Mouse (Mus musculus) hindbrain, embryonic 16.5 days (tissue): ENCODE results near the gene Slu7. TPM values are rescaled to one million over a fixed set of nuclear protein-coding genes. Genes with fewer than 3 reads are reported as not detected.

ENCODE experiments used
- ATAC-seq: fragments of 200-750 bp; cut with Nextera tagmentation; 2 replicates; pipeline ENCODE4 v1.8.0; 2017; ENCODE audit warnings: moderate TSS enrichment, moderate library complexity
- H3K27ac ChIP-seq: fragments of 300-500 bp; sonication (generic); 2 replicates; pipeline ENCODE4 v1.5.1; 2014; ENCODE audit warnings: low read depth, mild to moderate bottlenecking, control low read depth, low read length, moderate library complexity
- H3K27me3 ChIP-seq: fragments of 300-500 bp; sonication (generic); replicated peaks from 2 replicates; pipeline ENCODE4 v1.6.1; 2014; ENCODE audit warnings: low read length; ENCODE audit not compliant: control insufficient read depth, insufficient read depth
- H3K36me3 ChIP-seq: fragments of 300-500 bp; sonication (generic); 2 replicates; pipeline ENCODE4 v1.6.1; 2014; ENCODE audit warnings: mild to moderate bottlenecking, low read length, moderate library complexity, mixed read lengths; ENCODE audit not compliant: control insufficient read depth, insufficient read depth
- H3K4me1 ChIP-seq: fragments of 300-500 bp; sonication (generic); 2 replicates; pipeline ENCODE4 v1.6.1; 2014; ENCODE audit warnings: low read depth, low read length; ENCODE audit not compliant: control insufficient read depth, insufficient read depth
- H3K4me2 ChIP-seq: fragments of 300-500 bp; sonication (generic); 2 replicates; pipeline ENCODE4 v1.6.1; 2014; ENCODE audit warnings: mild to moderate bottlenecking, low read length, control low read depth, moderate library complexity
- H3K4me3 ChIP-seq: fragments of 300-500 bp; sonication (generic); 2 replicates; pipeline ENCODE4 v1.5.1; 2014; ENCODE audit warnings: mild to moderate bottlenecking, low read length, control low read depth, moderate library complexity
- H3K9ac ChIP-seq: fragments of 300-500 bp; sonication (generic); 2 replicates; pipeline ENCODE4 v1.6.1; 2014; ENCODE audit warnings: low read depth, mild to moderate bottlenecking, control low read depth, low read length, moderate library complexity
- H3K9me3 ChIP-seq: fragments of 300-500 bp; sonication (generic); 2 replicates; pipeline ENCODE4 v1.6.1; 2014; ENCODE audit warnings: mild to moderate bottlenecking, low read length, moderate library complexity; ENCODE audit not compliant: control insufficient read depth
- WGBS: fragments of 180-500 bp; shearing (Covaris S2); extraction: QIAGEN DNeasy Blood & Tissue Kit; methylation state at CpG from one replicate; pipeline ENCODE4 v1.1.7; 2014; 5-methylcytosine and 5-hydroxymethylcytosine counted together
- polyA plus RNA-seq: library from polyadenylated mRNA; unstranded; fragments of >200 nt; fragmentation: Nextera tagmentation; extraction: Ambion mirVana; gene quantifications from 2 replicates; pipeline ENCODE4 v1.2.1, GENCODE M21; 2015

The Slu7 gene
- polyA plus RNA-seq, 1 experiment from 2014 or later, result 55.2 TPM

DNA sequence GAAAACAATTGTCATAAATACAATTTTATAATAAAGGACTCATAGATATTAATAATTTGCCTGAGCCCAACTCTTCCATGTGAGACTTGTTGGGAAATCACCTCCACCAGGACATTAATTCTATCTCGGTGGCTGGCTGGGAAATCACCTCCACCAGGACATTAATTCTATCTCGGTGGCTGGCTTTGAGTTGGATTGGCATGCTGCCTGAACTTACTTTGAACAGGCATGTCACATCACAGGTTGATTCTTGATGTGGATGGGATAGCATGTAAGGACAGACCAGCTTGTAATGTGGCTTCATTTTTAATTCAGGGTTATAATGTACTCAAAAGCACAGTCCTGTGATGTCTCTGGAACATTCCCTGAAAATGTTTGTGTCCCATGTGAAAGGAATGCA is 16.4 kb downstream of the Slu7 start:
- no peak overlapping the region for H3K9ac ChIP-seq
- H3K4me2 ChIP-seq, result no peak overlapping the region
- H3K4me1 ChIP-seq, result no peaks in the 10 kb centered on the region
- no peaks in the 10 kb centered on the region for H3K9me3 ChIP-seq
- no peak overlapping the region for H3K27ac ChIP-seq
- peaks cover 22% of the 10 kb centered on the region for H3K36me3 ChIP-seq
- H3K4me3 ChIP-seq, result no peak overlapping the region
- ATAC-seq, result no peak
- no peaks in the 10 kb centered on the region for H3K27me3 ChIP-seq
- whole genome bisulfite sequencing, result 84% methylated on average over 2 of the region's 2 CpGs

DNA sequence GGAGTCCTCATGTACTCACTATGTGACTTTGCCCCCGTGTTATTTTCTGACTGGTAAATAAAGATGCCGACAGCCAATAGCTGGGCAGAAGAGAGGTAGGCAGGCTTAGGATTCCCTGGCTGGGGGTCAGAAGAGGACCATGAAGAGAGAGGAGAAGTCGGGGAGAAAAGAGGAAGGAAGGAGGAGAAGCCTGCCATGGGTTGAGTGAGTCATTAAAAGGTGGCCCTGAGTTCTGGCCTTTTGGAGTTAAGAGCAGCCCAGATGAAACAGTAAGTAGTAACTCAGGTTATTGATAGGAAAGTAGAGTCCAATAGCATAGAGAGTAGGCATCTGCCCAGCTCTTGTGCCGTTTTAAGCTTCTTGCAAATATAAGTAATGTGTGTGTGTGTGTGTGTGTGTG is 17.8 kb downstream of the Slu7 start:
- Histone ChIP-seq H3K4me2 (no peak overlapping the region), H3K36me3 (peaks cover 9% of the 10 kb centered on the region), H3K27me3 (no peaks in the 10 kb centered on the region), H3K9ac (no peak overlapping the region), H3K9me3 (no peaks in the 10 kb centered on the region), H3K27ac (no peak overlapping the region), H3K4me1 (no peaks in the 10 kb centered on the region), H3K4me3 (no peak overlapping the region)
- 75% methylated on average over 4 of the region's 4 CpGs for WGBS
- no peak for ATAC-seq

DNA sequence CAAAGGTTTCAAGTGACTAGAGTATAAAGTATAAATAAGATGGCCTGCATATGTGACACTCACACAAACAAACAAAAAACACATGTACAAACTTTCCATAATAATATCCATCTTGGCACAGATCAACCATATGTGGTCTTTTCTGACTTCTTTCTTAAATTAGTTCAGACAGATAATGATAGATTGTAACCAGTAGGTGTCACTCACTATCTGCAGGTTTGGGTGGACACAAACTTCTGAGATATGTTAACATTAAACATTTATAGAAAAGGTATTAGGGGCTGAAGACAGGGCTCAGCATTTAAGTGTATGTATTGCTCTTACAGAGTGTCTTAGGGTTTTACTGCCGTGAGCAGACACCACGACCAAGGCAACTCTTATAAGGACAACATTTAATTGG is 18.7 kb downstream of the Slu7 start:
- Histone ChIP-seq H3K36me3 (peaks cover 3% of the 10 kb centered on the region), H3K9me3 (no peaks in the 10 kb centered on the region), H3K27me3 (no peaks in the 10 kb centered on the region), H3K4me2 (no peak overlapping the region), H3K27ac (no peak overlapping the region), H3K9ac (no peak overlapping the region), H3K4me1 (no peaks in the 10 kb centered on the region), H3K4me3 (no peak overlapping the region)
- ATAC-seq, result no peak
- 73% methylated on average over 2 of the region's 2 CpGs for WGBS

DNA sequence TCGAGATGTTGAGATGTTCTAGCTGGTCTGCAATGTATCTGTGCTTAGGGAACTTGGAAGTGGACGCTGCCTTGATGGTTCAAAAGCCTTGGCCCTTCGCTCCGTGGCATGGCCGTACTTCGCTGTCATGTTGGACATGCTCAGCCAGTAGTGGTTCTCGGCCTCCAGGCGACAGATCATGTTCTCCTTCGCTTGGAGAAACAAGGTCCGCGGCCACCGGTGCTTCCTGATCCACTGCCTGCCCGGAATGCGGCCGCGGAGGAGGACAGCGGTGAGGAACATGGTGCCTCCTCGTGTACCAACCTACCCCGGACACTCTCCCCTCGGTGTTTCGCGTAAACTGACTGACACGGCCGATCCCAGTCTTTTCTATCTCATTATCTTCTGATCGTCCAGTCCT is 29.7 kb downstream of the Slu7 start:
- Histone ChIP-seq H3K27ac (no peak overlapping the region), H3K4me3 (no peak overlapping the region), H3K36me3 (no peaks in the 10 kb centered on the region), H3K9ac (no peak overlapping the region), H3K4me1 (no peaks in the 10 kb centered on the region), H3K9me3 (peaks cover 4% of the 10 kb centered on the region; the same call in 1 of the 2 replicates), H3K4me2 (no peak overlapping the region), H3K27me3 (no peaks in the 10 kb centered on the region)
- 93% methylated on average over 25 of the region's 25 CpGs for WGBS
- no peak for ATAC-seq

DNA sequence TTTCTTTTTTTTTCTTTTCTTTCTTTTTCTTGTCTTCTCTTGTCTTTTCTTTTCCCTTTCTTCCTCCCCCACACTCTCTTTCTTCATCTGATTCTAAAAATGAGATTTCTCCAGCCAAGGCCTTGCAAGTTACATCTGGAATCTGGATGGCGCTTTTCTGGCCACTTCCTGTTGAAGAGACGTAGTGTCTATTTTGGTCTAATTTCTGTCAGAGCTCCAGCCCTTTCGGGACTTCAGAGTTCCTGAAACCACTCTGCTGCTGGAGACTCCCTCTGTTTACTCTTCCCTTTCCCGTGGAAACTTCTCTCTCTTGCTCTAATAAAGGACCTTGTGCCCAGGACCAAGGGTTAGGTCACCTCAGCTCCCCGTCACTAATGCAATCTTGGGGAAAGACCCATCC is 36.6 kb downstream of the Slu7 start:
- H3K27me3 ChIP-seq, result no peaks in the 10 kb centered on the region
- no peak overlapping the region for H3K4me3 ChIP-seq
- H3K9ac ChIP-seq, result no peak overlapping the region
- no peak for ATAC-seq
- H3K27ac ChIP-seq, result no peak overlapping the region
- 73% methylated on average over 5 of the region's 5 CpGs for WGBS
- H3K4me1 ChIP-seq, result peaks cover 12% of the 10 kb centered on the region
- H3K36me3 ChIP-seq, result no peaks in the 10 kb centered on the region
- peaks cover 2% of the 10 kb centered on the region; the same call in 1 of the 2 replicates for H3K9me3 ChIP-seq
- H3K4me2 ChIP-seq, result no peak overlapping the region

DNA sequence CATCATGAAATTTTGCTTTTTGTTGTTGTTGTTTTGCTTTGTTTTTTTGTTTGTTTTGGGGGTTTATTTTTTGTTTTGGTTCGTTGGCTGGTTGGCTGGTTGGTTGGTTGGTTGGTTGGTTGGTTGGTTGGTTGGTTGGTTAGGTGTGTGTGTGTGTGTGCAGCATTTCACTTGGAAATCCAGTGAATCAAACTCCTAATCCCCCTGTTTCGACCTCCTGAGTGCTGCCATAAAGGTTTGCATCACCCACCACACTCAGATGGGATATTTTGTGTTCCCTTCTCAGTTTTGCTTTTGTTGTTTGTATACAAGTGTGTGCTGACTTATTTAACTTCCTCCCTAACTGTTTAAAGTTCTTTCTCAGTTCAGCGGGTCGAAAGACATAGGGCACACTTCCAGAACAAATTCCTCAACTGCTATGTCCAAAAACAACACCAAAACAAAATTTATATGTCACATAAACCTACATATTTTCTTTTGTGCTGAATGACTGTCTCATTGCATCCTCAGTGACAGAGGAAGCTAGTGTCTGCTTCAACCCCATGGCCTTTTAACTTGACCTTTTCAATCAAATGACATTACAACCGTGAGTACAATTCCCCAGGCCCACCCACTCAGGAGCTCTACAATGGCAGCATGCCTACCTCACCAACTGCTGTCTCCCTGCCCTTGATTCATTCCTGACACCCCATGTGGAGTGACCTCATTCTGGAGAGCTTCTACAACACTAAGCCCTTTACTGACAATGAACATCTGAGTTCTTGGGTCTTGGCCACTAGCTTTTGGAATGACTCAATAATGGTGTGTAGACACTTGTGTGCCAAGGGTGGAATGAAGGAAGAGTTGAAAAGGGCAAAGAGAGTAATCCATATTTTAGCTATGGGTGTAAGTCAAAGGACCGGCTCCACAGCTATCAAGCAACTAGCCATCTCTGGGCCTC is 37.6 kb downstream of the Slu7 start:
- Histone ChIP-seq H3K36me3 (no peaks in the 10 kb centered on the region), H3K27ac (no peak overlapping the region), H3K4me3 (no peak overlapping the region), H3K4me2 (no peak overlapping the region), H3K9ac (no peak overlapping the region), H3K9me3 (peaks cover 2% of the 10 kb centered on the region; the same call in 1 of the 2 replicates), H3K4me1 (peaks cover 12% of the 10 kb centered on the region), H3K27me3 (no peaks in the 10 kb centered on the region)
- WGBS, result 65% methylated on average over 6 of the region's 6 CpGs
- ATAC-seq, result no peak

DNA sequence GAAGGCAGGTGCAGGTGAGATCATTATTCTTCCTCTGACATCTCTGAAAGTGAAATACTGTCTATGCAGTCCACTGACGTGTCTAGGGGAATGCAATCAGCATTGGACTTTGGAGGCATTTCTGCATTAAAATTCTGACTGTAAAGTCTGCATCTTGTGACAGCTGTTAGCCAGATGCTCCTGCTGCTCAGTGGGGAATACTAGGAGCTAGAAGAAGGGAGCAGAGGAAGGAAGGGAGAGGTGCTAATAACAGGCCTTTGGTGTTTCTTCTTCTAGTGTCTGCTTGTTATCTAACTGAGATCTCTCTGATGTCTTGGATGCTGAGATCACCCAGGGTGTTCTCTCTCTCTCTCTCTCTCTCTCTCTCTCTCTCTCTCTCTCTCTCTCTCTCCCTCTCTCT is 39.6 kb downstream of the Slu7 start:
- H3K4me1 ChIP-seq, result peaks cover 12% of the 10 kb centered on the region
- H3K4me3 ChIP-seq, result no peak overlapping the region
- WGBS, result 49% methylated on average over 1 of the region's 1 CpGs
- no peak overlapping the region for H3K4me2 ChIP-seq
- no peaks in the 10 kb centered on the region for H3K27me3 ChIP-seq
- H3K36me3 ChIP-seq, result no peaks in the 10 kb centered on the region
- H3K27ac ChIP-seq, result no peak overlapping the region
- no peaks in the 10 kb centered on the region for H3K9me3 ChIP-seq
- no peak for ATAC-seq
- H3K9ac ChIP-seq, result no peak overlapping the region

DNA sequence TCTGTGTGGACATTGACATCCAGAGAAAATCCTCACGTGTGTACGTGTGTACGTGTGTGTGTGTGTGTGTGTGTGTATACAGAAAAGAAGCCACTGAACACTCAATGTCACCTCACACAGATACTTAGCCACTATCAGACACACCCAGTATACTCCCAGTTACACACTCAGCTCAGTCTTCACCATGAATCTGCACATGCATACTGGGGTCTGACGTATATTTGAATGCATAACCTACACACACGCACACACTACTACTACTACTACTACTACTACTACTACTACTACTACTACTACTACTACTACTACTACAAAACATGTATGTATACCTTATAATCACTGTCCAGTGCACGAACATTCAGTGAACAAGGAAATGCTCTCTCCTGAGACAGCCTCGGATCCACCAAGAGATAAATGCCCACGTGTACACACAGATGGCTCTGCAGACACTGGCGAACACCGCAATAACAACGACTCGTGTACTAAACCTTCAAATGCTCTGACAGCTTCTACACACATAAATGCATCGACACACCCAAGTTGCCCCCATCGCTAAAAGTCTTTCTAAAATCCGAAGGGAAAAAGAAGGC is 40.2 kb downstream of the Slu7 start:
- H3K9ac ChIP-seq, result peak overlapping the region; percentile 58
- H3K9me3 ChIP-seq, result no peaks in the 10 kb centered on the region
- peaks cover 12% of the 10 kb centered on the region for H3K4me1 ChIP-seq
- H3K27ac ChIP-seq, result no peak overlapping the region
- peak; percentile 58 for ATAC-seq
- H3K4me3 ChIP-seq, result peak overlapping the region; percentile 42
- H3K4me2 ChIP-seq, result peak overlapping the region; percentile 78
- H3K27me3 ChIP-seq, result no peaks in the 10 kb centered on the region
- WGBS, result 50% methylated on average over 15 of the region's 15 CpGs
- no peaks in the 10 kb centered on the region for H3K36me3 ChIP-seq

DNA sequence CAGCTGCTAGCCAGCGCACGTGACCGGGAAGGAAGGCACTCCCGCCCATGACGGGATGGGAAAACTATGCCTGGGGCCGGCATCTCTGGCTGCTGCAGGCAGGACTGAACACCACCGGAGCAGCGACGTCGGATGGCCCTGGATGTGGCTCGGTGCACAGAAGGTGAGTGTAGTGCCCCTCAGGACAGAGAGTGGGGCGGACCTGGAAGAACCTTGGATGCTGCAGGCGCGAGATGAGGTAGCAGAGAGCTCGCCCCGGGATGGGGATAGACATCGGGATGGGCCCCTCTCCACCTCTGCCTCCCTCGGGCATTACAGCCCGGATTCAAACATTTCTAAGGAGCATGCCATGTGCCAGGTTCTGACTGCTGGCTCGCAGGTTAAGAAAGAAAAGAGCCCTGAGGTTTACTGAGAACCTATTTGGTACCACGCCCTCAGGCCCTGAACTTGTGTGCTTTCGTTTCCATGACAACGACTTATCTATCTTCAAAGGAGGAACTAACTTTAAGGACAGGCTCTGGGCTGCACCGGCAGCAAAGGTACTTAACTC is 40.8 kb downstream of the Slu7 start, which contains the start of gene C1qtnf2:
TSS of gene C1qtnf2 (plus strand) at position 52 of the 550 bp plus-strand sequence.
- ATAC-seq, result peak; percentile 78
- Histone ChIP-seq H3K4me2 (peak within 1 kb of the TSS; percentile 78), H3K27me3 (no peaks in the 10 kb centered on the region), H3K36me3 (no peaks in the 10 kb centered on the region), H3K4me1 (peaks cover 12% of the 10 kb centered on the region), H3K9ac (peak within 1 kb of the TSS; percentile 58), H3K27ac (no peak within 1 kb of the TSS), H3K9me3 (no peaks in the 10 kb centered on the region), H3K4me3 (peak within 1 kb of the TSS; percentile 42)
- 3% methylated on average over 24 of the region's 24 CpGs for WGBS
